ENCODE assay signal across 18 mouse cellular contexts in the genomic region with DNA sequence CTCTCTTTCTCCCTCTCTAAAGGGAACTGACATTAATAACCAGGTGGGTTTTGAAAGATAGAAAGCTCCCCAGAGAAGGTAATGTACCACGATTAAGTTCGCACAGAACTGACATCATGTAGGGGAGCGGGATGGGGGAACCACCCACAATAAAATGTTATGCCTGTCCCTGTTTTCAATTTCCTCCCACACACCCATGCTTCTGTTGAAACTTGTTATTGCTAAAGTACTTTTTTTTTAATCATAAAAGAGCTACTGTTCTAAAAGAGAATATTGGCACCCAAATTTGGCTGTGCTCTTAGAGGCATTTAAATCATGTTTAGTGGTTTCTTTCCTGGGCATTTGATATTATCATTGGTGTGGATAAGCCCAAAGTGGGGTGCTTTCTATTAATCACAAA.
"Had no signal": no experiment of that assay in that cellular context is flagged by ENCODE, and none has a peak within 500 bp of the region (broad histone marks: within the 10 kb centered on the region; RNA-seq: fewer than 3 reads in every experiment).

No protein-coding gene starts in this region.

- DNase-seq: kidney, adult 18-20 months; kidney, adult 9 months; kidney, postnatal 14 days; kidney, postnatal 4 days; liver, embryonic 13.5 days; lung, adult 2 months; lung, postnatal 14 days; lung, postnatal 4 days; midbrain, embryonic 14.5 days; right cerebral cortex, postnatal 25 days; thymus, adult 2 months; thymus, postnatal 14 days; thymus, postnatal 4 days had no signal

- H3K27ac ChIP-seq: hindbrain, postnatal 0 days; liver, embryonic 13.5 days; neural tube, embryonic 12.5 days; neural tube, embryonic 15.5 days had no signal

- ATAC-seq: hindbrain, postnatal 0 days; inflammation-experienced regulatory T-cells, adult 6 months; intestine, embryonic 16.5 days had no signal

- H3K4me3 ChIP-seq: liver, embryonic 13.5 days; neural tube, embryonic 12.5 days; neural tube, embryonic 15.5 days had no signal
